Mouse (Mus musculus): Measurements from ENCODE around the gene Chuk. TPM values are rescaled to one million over a fixed set of nuclear protein-coding genes. Genes with fewer than 3 reads are reported as not detected.

Gene Chuk
- polyA plus RNA-seq, 1 experiment = 26.4 TPM

DNA sequence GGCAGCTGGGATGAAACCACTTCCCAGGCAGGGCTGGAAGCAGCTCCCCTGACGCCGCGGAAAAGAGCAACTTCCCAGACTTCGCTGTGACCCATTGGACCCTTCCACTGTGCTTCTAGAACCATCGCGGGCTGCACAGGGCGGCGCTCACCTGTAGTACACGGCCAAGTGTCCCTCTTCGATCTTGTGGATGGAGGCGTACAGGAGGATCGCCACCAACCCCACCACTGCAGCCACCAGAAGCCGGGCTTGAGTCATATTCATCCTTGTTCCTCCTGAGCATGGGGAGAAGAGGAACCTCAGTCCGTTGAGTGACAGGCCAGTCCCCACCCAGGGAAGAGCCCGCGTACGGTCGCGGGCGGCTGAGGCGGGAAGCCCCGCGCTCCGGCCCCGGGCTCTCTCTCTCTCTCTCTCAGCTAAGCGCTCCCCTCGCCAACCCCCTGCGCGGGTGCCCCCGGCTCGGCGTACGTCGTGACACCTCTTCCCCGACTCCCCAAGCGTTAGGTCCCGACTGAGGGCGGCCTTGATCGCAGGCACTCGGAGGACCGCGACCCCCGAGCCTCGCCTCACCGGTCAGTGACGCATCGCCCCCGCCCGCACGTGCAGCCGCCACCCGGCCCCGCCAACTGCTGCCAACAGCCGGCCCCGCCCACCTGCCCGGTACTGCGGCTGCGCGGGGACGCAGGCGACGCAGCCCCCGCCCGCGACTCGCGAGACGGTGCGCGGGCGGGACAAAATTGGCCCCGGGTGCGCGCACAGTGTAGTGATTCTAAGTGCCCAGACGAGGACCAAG, 38.0 kb downstream of the Chuk start, which contains the start of gene Erlin1:
TSS of gene Erlin1 (minus strand) at position 665 of the 793 bp plus-strand sequence.
- Histone ChIP-seq H3K4me1 (replicated peaks; ENCODE audit: control insufficient read depth, insufficient read depth, low read length) (no peaks in the 10 kb centered on the region), H3K27ac (ENCODE audit: control insufficient read depth, insufficient read depth, low read length) (no peak within 1 kb of the TSS), H3K36me3 (ENCODE audit: control insufficient read depth, insufficient read depth, low read length) (peaks cover 2% of the 10 kb centered on the region; the same call in 1 of the 2 replicates), H3K27me3 (ENCODE audit: control insufficient read depth, insufficient read depth, low read length) (no peaks in the 10 kb centered on the region), H3K4me3 (ENCODE audit: control insufficient read depth, insufficient read depth, low read length) (peak within 1 kb of the TSS; percentile 79)
- DNase-seq = peak; percentile 90
- WGBS = under 1% methylated on average over 75 of the region's 75 CpGs
- no peak for TF ChIP-seq CTCF (IDR thresholded peaks at IDR 0.05; ENCODE audit: borderline replicate concordance, control insufficient read depth, extremely low read depth, insufficient read depth, low read length, poor library complexity)

DNA sequence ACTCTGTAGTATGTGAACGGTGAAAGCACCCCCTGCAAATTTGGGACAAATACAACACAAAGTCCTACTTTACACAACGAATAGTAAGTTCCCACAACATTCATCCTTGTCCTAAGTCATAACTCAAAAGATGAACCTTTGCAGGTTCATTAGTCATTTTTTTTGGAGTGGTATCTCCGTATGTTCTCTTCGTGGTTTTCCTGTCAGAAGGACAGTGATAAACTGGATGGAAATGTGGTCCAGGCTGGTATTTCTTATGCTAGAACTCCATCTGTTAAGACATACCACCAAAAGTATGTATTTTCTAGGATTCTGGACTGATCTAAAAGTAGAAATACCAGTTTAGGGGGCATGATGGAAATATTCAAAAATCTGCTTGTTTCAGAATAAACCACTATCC, 39.0 kb downstream of the Chuk start:
- H3K36me3 ChIP-seq (ENCODE audit: control insufficient read depth, insufficient read depth, low read length) = no peaks in the 10 kb centered on the region
- DNase-seq = no peak
- no peak for TF ChIP-seq CTCF (IDR thresholded peaks at IDR 0.05; ENCODE audit: borderline replicate concordance, control insufficient read depth, extremely low read depth, insufficient read depth, low read length, poor library complexity)
- no peak for TF ChIP-seq POLR2A (IDR thresholded peaks at IDR 0.05; ENCODE audit: control insufficient read depth, extremely low read depth, insufficient read depth, low read length, poor library complexity)
- H3K27ac ChIP-seq (ENCODE audit: control insufficient read depth, insufficient read depth, low read length) = no peak overlapping the region
- WGBS = 70% methylated on average over 4 of the region's 4 CpGs
- H3K4me3 ChIP-seq (ENCODE audit: control insufficient read depth, insufficient read depth, low read length) = no peak overlapping the region
- H3K27me3 ChIP-seq (ENCODE audit: control insufficient read depth, insufficient read depth, low read length) = no peaks in the 10 kb centered on the region
- no peaks in the 10 kb centered on the region for H3K4me1 ChIP-seq (replicated peaks; ENCODE audit: control insufficient read depth, insufficient read depth, low read length)

DNA sequence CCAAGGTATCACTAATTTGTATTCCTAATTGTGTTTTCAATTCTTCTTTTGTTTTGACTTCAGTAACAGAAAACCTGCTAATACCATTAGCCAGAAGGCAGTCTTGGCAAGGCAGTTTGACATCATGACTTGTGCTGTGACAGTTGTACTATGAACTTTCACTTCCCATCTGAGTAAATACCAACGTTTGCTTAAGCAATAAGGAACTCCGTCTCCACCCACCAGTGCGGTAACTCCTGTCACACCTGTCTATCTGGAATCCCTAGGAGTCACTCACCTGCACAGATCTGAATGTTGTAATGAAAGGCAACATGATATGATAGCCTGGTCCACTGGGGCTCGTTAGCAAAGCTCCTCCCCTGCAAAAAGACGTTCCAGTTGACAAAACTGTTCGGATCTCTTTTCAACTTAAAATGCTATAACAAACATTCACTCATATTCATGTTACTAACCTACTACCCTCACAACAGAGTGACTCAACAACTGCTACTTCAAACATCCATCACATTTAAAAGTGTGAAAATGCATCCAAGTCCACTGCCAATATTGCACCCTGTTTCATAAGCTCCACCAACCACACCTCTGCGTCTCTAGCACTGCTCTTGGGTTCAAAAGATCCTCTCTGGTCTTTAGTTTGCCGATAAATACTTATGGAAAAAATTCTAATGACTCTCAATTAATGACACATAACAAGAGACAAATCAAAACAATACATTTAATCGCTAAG, 39.8 kb downstream of the Chuk start:
- Histone ChIP-seq H3K36me3 (ENCODE audit: control insufficient read depth, insufficient read depth, low read length) (no peaks in the 10 kb centered on the region), H3K4me3 (ENCODE audit: control insufficient read depth, insufficient read depth, low read length) (no peak overlapping the region), H3K27me3 (ENCODE audit: control insufficient read depth, insufficient read depth, low read length) (no peaks in the 10 kb centered on the region), H3K4me1 (replicated peaks; ENCODE audit: control insufficient read depth, insufficient read depth, low read length) (no peaks in the 10 kb centered on the region), H3K27ac (ENCODE audit: control insufficient read depth, insufficient read depth, low read length) (no peak overlapping the region)
- no peak for TF ChIP-seq POLR2A (IDR thresholded peaks at IDR 0.05; ENCODE audit: control insufficient read depth, extremely low read depth, insufficient read depth, low read length, poor library complexity)
- TF ChIP-seq CTCF (IDR thresholded peaks at IDR 0.05; ENCODE audit: borderline replicate concordance, control insufficient read depth, extremely low read depth, insufficient read depth, low read length, poor library complexity) = no peak
- 80% methylated on average over 9 of the region's 9 CpGs for WGBS
- DNase-seq = no peak

DNA sequence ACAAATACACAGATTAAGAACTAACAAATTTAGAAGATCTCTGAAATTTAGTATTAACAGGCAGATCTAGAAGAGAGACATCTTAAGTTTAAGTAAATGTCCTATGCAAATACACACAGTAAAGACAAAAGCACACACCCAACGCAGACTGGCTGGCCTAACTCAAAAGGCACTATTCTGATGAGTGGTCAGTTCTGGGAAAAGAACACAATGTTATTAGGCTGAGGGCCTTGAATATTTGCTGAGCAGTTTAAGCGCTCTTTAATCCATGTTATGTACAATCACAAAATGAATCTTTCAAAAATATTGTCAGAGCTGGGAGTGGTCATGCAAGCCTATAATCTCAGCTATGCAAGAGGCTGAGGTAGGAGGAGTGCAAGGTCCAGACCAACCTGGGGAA, 42.5 kb downstream of the Chuk start:
- Histone ChIP-seq H3K4me3 (ENCODE audit: control insufficient read depth, insufficient read depth, low read length) (no peak overlapping the region), H3K4me1 (replicated peaks; ENCODE audit: control insufficient read depth, insufficient read depth, low read length) (no peaks in the 10 kb centered on the region), H3K27me3 (ENCODE audit: control insufficient read depth, insufficient read depth, low read length) (no peaks in the 10 kb centered on the region), H3K27ac (ENCODE audit: control insufficient read depth, insufficient read depth, low read length) (no peak overlapping the region), H3K36me3 (ENCODE audit: control insufficient read depth, insufficient read depth, low read length) (no peaks in the 10 kb centered on the region)
- 98% methylated on average over 2 of the region's 2 CpGs for WGBS
- DNase-seq = no peak
- TF ChIP-seq POLR2A (IDR thresholded peaks at IDR 0.05; ENCODE audit: control insufficient read depth, extremely low read depth, insufficient read depth, low read length, poor library complexity) = no peak
- no peak for TF ChIP-seq CTCF (IDR thresholded peaks at IDR 0.05; ENCODE audit: borderline replicate concordance, control insufficient read depth, extremely low read depth, insufficient read depth, low read length, poor library complexity)

DNA sequence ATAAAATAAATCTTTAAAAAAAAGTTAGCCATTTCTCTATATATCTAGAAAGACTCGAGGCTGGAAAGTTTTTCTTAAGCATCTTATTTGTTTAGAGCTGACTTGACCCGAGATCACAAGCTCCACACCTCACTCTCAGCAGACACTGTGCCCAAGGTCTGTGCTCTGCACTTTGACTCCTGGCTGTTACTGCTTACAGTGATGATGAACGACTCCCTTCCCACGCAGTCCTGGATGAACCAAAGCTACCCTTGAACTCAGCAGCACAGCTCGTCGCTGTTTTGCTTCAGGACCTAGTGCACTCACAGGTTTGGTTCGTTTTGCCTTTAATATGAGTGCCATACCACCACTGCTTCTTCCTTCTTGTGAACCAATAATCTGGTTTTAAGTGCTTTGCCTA, 43.5 kb downstream of the Chuk start:
- no peak for TF ChIP-seq CTCF (IDR thresholded peaks at IDR 0.05; ENCODE audit: borderline replicate concordance, control insufficient read depth, extremely low read depth, insufficient read depth, low read length, poor library complexity)
- TF ChIP-seq POLR2A (IDR thresholded peaks at IDR 0.05; ENCODE audit: control insufficient read depth, extremely low read depth, insufficient read depth, low read length, poor library complexity) = no peak
- Histone ChIP-seq H3K27ac (ENCODE audit: control insufficient read depth, insufficient read depth, low read length) (no peak overlapping the region), H3K4me1 (replicated peaks; ENCODE audit: control insufficient read depth, insufficient read depth, low read length) (no peaks in the 10 kb centered on the region), H3K36me3 (ENCODE audit: control insufficient read depth, insufficient read depth, low read length) (no peaks in the 10 kb centered on the region), H3K27me3 (ENCODE audit: control insufficient read depth, insufficient read depth, low read length) (no peaks in the 10 kb centered on the region), H3K4me3 (ENCODE audit: control insufficient read depth, insufficient read depth, low read length) (no peak overlapping the region)
- 94% methylated on average over 7 of the region's 7 CpGs for WGBS
- DNase-seq = no peak

DNA sequence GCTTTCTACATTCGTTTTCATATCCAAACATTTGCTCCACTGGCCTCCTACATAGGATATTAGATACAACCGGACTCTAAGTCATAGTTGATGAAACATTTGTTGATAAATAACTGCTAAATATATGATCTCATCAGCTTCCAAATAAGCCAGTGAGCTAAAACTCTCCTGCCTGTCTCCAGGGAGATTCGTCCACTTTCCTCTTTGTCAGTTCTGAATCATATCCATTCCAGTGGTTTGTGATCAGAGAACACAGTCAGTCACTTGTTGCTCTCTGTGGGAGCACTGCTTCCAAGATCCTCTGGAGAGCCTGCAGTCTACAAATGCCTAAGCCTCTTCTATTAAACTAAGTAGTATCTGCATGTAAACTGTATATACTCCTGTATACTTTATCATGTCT, 47.1 kb downstream of the Chuk start:
- WGBS = 97% methylated on average over 3 of the region's 3 CpGs
- no peak for TF ChIP-seq POLR2A (IDR thresholded peaks at IDR 0.05; ENCODE audit: control insufficient read depth, extremely low read depth, insufficient read depth, low read length, poor library complexity)
- TF ChIP-seq CTCF (IDR thresholded peaks at IDR 0.05; ENCODE audit: borderline replicate concordance, control insufficient read depth, extremely low read depth, insufficient read depth, low read length, poor library complexity) = no peak

More for the DNA sequence above, 47.1 kb downstream of the Chuk start:
- Histone ChIP-seq H3K4me3 (ENCODE audit: control insufficient read depth, insufficient read depth, low read length) (no peak overlapping the region), H3K27me3 (ENCODE audit: control insufficient read depth, insufficient read depth, low read length) (no peaks in the 10 kb centered on the region), H3K27ac (ENCODE audit: control insufficient read depth, insufficient read depth, low read length) (no peak overlapping the region), H3K4me1 (replicated peaks; ENCODE audit: control insufficient read depth, insufficient read depth, low read length) (no peaks in the 10 kb centered on the region), H3K36me3 (ENCODE audit: control insufficient read depth, insufficient read depth, low read length) (peaks cover 5% of the 10 kb centered on the region; the same call in 1 of the 2 replicates)
- DNase-seq = no peak

All from thymus, adult 2 months (tissue).